Mouse (Mus musculus) embryonic facial prominence, embryonic 15.5 days (tissue): ENCODE results near the gene Ppard. TPM values are rescaled to one million over a fixed set of nuclear protein-coding genes. Genes with fewer than 3 reads are reported as not detected.
A peak's percentile ranks its signal among the peaks of the same experiment; 100 is the strongest.

ENCODE experiments used
- ATAC-seq: fragments of 200-750 bp; cut with Nextera tagmentation; 2 replicates; pipeline ENCODE4 v1.8.0; 2017; ENCODE audit warnings: low read depth, moderate TSS enrichment; ENCODE audit not compliant: insufficient number of reproducible peaks, low FRiP score, low TSS enrichment
- H3K27ac ChIP-seq: fragments of 300-500 bp; sonication (generic); replicated peaks from 2 replicates; pipeline ENCODE4 v1.5.1; 2015; ENCODE audit warnings: mild to moderate bottlenecking, inconsistent platforms
- H3K27me3 ChIP-seq: fragments of 300-500 bp; sonication (generic); 2 replicates; pipeline ENCODE4 v1.6.1; 2015; ENCODE audit warnings: inconsistent platforms
- H3K36me3 ChIP-seq: fragments of 300-500 bp; sonication (generic); 2 replicates; pipeline ENCODE4 v1.6.1; 2015; ENCODE audit warnings: mild to moderate bottlenecking, inconsistent platforms
- H3K4me1 ChIP-seq: fragments of 300-500 bp; sonication (generic); 2 replicates; pipeline ENCODE4 v1.6.1; 2015; ENCODE audit warnings: inconsistent platforms
- H3K4me2 ChIP-seq: fragments of 300-500 bp; sonication (generic); replicated peaks from 2 replicates; pipeline ENCODE4 v1.6.1; 2015; ENCODE audit warnings: mild to moderate bottlenecking, inconsistent platforms
- H3K4me3 ChIP-seq: fragments of 300-500 bp; sonication (generic); replicated peaks from 2 replicates; pipeline ENCODE4 v1.5.1; 2015; ENCODE audit warnings: mild to moderate bottlenecking, inconsistent platforms
- H3K9ac ChIP-seq: fragments of 300-500 bp; sonication (generic); 2 replicates; pipeline ENCODE4 v1.6.1; 2015; ENCODE audit warnings: inconsistent platforms
- H3K9me3 ChIP-seq: fragments of 300-500 bp; sonication (generic); replicated peaks from 2 replicates; pipeline ENCODE4 v1.6.1; 2016; ENCODE audit warnings: inconsistent platforms
- WGBS: fragments of 180-500 bp; shearing (Covaris S2); methylation state at CpG from one replicate; pipeline ENCODE4 v1.1.7; 2015; 5-methylcytosine and 5-hydroxymethylcytosine counted together
- polyA plus RNA-seq: library from polyadenylated mRNA; unstranded; fragments of >200 nt; fragmentation: Nextera tagmentation; extraction: Ambion mirVana; gene quantifications from 2 replicates; pipeline ENCODE4 v1.2.1, GENCODE M21; 2015

The Ppard gene
- polyA plus RNA-seq, 1 experiment from 2014 or later, result 3.2 TPM

DNA sequence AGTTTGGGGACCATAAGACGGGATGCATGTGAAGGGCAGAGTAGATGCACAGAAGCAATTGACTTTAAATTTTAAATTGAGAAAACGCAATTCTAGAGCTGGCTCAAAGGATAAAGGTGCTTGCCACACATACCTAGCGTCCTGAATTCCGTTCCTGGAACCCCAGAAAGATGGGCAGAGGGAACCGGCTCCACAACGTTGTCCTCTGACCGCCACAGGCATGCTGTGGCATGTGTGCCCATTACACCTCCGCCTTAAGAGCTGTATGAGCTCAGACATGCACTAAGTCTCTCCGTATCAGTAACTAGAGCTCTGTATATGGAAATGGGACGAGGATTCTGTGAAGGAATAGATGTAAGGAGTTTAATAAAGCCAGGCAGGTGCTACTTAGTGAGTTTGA, 7.9 kb upstream of the Ppard start:
- Histone ChIP-seq H3K27me3 (no peaks in the 10 kb centered on the region), H3K4me2 (no peak overlapping the region; the same call in 1 of the 2 replicates), H3K4me3 (no peak overlapping the region), H3K27ac (peak overlapping the region; percentile 91), H3K9me3 (no peaks in the 10 kb centered on the region), H3K36me3 (peaks cover 7% of the 10 kb centered on the region; the same call in 1 of the 2 replicates), H3K9ac (no peak overlapping the region), H3K4me1 (peaks cover 34% of the 10 kb centered on the region)
- no peak for ATAC-seq
- 72% methylated on average over 10 of the region's 10 CpGs for WGBS

DNA sequence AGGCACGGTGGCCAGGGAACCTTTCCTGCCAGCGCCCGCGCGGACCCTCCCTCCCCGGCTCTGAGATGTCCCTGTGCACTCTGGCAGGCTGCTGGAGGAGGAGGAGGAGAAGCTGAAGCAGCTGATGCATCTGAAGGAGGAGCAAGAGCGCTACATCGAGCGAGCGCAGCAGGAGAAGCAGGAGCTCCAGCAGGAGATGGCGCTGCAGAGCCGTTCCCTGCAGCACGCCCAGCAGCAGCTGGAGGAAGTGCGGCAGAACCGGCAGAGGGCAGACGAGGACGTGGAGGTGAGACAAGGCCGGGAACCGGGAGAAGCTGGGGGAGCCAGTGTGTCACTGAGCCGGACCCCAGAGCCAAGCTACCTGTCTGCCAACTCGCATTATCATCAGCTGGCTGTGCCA, 6.5 kb upstream of the Ppard start:
- ATAC-seq, result peak; percentile 51; the same call in 1 of the 2 replicates
- Histone ChIP-seq H3K36me3 (peaks cover 7% of the 10 kb centered on the region; the same call in 1 of the 2 replicates), H3K9ac (peak overlapping the region; percentile 31; the same call in 1 of the 2 replicates), H3K27ac (peak overlapping the region; percentile 44; the same call in 1 of the 2 replicates), H3K9me3 (no peaks in the 10 kb centered on the region), H3K27me3 (no peaks in the 10 kb centered on the region), H3K4me1 (peaks cover 37% of the 10 kb centered on the region), H3K4me3 (peak overlapping the region; percentile 27), H3K4me2 (peak overlapping the region; percentile 51)
- 2% methylated on average over 21 of the region's 21 CpGs for WGBS

DNA sequence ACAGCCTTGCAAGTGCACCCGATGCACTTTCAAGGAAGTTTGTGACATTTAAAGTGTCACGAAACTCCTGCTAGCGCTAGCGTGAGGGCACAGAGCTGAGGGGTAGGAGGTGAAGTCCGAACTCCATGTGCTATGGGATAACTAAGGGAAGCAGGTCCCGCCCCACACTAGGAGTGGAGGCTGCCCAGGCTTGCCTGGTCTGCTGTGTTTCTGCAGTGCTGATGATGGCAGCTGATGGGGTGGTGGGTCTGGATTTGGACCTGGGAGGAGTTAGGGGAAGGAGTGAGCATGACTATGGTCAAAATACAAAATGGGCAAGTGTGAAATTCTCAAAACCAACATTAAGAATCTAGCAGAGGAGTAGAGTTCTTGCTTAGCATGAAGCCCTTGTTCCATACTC, 2.0 kb upstream of the Ppard start:
- H3K27me3 ChIP-seq, result no peaks in the 10 kb centered on the region
- WGBS, result 69% methylated on average over 6 of the region's 6 CpGs
- H3K4me3 ChIP-seq, result no peak overlapping the region
- peaks cover 29% of the 10 kb centered on the region for H3K4me1 ChIP-seq
- H3K9ac ChIP-seq, result no peak overlapping the region
- H3K27ac ChIP-seq, result peak overlapping the region; percentile 51; the same call in 1 of the 2 replicates
- H3K4me2 ChIP-seq, result no peak overlapping the region
- H3K36me3 ChIP-seq, result peaks cover 7% of the 10 kb centered on the region; the same call in 1 of the 2 replicates
- no peak for ATAC-seq
- H3K9me3 ChIP-seq, result no peaks in the 10 kb centered on the region

DNA sequence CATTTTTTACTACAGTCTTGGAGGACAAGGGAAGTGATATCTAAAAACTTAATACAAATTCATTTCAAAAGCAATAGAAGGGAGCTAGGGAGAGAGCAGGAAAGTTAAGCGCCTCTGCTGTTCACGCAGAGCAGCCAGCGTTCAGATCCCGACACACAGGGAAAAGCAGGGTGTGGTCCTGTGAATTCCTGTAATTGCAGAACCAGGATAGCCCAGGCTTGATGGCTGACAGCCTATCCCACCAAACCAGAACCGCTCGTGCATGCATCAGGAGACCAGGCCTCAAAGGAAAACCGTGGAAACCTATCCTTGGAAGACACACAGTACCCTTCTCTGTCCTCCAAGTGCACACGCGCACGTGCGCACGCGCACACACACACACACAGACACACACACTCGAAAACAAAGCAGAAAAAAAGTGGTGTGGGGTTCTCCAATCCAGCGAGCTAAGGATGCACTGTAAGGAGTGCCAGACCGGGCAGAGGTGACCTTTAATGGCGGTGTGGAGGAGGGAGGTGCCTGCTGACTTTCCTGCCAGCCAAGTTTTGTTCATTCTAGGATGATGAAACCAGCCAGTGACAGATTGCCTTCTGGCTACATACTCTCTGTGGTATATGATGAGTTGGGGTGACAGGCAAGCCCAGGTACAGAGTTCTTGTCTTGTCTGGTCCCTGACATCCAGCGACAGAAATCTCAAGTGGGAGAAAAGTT, 1.3 kb upstream of the Ppard start:
- Histone ChIP-seq H3K4me2 (no peak overlapping the region), H3K9ac (no peak overlapping the region), H3K36me3 (peaks cover 7% of the 10 kb centered on the region; the same call in 1 of the 2 replicates), H3K9me3 (no peaks in the 10 kb centered on the region), H3K4me1 (peaks cover 27% of the 10 kb centered on the region), H3K4me3 (no peak overlapping the region), H3K27me3 (no peaks in the 10 kb centered on the region), H3K27ac (peak overlapping the region; percentile 51)
- WGBS, result 70% methylated on average over 18 of the region's 18 CpGs
- ATAC-seq, result no peak

DNA sequence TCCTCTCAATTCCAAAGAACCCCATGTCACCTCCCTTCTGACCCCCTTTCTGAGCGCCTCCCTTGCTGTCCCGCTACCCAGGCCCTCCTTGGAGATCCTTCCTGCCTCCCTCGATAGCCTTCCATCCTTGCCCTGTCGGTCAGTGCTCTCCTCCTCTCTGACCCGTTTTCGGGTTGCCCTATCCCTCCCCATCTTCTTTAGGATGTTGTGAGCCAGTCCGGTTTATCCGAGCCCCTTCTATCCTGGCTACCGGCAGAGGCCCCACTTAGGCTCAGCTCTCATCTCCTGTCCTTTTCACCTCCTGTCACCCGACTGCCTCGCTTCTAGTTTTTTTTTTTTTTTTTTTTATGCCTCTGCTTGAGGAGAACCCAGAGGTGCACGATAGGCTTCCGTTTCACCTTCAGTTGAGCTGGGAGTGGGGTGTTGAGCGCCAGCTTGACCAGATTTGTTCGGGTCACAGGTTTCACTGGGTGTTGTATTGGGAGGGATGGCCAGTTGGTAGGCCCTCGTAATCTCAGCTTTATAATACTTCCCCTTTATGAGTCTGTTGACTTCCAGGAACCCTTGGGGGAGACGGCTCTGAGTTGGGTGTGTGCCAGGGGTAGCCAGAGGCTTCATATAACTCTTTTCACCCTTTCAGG, 711 bp downstream of the Ppard start:
- H3K27ac ChIP-seq, result peak overlapping the region; percentile 90
- H3K9ac ChIP-seq, result peak overlapping the region; percentile 92
- H3K27me3 ChIP-seq, result no peaks in the 10 kb centered on the region
- 0 out of 2 replicates have a peak, but pooled peaks have one; percentile 2 for ATAC-seq
- 5% methylated on average over 17 of the region's 17 CpGs for WGBS
- peaks cover 10% of the 10 kb centered on the region; the same call in 1 of the 2 replicates for H3K36me3 ChIP-seq
- H3K4me3 ChIP-seq, result peak overlapping the region; percentile 84
- H3K9me3 ChIP-seq, result no peaks in the 10 kb centered on the region
- H3K4me2 ChIP-seq, result peak overlapping the region; percentile 65
- H3K4me1 ChIP-seq, result peaks cover 41% of the 10 kb centered on the region

DNA sequence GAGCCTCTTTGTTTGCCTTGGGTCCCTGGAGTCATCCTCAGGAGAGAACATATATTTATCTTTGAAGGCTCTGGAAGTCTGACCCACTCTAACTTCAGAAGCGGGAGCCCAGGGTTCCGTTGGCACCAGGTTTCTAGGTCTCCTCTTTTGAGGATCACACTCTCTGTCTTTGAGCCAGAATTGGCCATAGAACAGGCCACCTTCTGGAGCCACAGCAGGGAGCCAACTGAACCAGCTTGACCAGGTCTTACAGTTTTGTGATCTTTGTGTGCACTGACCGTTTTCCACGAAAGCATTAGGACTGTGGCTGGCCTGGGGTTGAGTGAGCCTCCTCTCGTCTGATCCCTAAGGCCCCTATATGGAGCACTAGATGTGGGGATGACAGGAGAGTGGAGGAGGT, 2.1 kb downstream of the Ppard start:
- Histone ChIP-seq H3K36me3 (peaks cover 17% of the 10 kb centered on the region), H3K4me1 (peaks cover 41% of the 10 kb centered on the region), H3K27ac (no peak overlapping the region), H3K9ac (no peak overlapping the region), H3K27me3 (no peaks in the 10 kb centered on the region), H3K9me3 (no peaks in the 10 kb centered on the region), H3K4me2 (peak overlapping the region; percentile 27; the same call in 1 of the 2 replicates), H3K4me3 (0 out of 2 replicates have a peak overlapping the region, but pooled peaks have one; percentile 10)
- 82% methylated on average over 5 of the region's 5 CpGs for WGBS
- ATAC-seq, result no peak

DNA sequence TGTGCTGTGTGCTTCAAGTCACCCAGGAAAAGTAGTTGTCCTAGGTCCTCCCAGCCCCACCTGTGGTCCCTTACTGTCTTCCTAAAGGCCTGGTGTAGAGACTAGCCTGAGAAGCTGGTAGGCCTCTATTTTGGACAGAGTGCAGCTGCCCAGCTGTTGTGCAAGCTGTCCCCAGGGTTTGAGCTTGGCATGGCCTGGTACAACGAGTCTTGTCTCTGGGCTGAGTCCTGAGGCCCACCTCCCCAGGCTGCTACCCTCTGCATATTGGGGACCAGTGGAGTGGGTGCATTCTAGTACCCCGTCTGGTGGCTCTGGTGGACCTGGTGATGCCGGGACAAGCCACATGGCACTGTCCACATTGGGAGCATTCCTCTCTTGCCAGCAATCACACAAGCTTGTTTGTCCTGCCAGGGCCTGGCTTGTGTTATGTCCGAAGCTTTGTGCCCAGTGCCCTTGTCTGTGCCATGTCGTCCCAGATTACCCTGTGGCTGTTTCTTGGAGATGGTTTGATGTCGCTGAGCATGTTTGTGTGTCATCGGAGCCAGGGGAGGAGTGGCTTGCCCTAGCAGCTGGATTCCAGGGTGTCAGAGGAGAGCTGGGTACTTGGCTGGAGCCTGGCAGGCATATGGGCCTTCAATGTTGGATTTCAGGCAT, 3.6 kb downstream of the Ppard start:
- Histone ChIP-seq H3K9me3 (no peaks in the 10 kb centered on the region), H3K36me3 (peaks cover 30% of the 10 kb centered on the region), H3K9ac (peak overlapping the region; percentile 9; the same call in 1 of the 2 replicates), H3K4me1 (peaks cover 38% of the 10 kb centered on the region), H3K27me3 (no peaks in the 10 kb centered on the region), H3K27ac (peak overlapping the region; percentile 31; the same call in 1 of the 2 replicates), H3K4me3 (no peak overlapping the region), H3K4me2 (no peak overlapping the region)
- no peak for ATAC-seq
- WGBS, result 58% methylated on average over 7 of the region's 7 CpGs

DNA sequence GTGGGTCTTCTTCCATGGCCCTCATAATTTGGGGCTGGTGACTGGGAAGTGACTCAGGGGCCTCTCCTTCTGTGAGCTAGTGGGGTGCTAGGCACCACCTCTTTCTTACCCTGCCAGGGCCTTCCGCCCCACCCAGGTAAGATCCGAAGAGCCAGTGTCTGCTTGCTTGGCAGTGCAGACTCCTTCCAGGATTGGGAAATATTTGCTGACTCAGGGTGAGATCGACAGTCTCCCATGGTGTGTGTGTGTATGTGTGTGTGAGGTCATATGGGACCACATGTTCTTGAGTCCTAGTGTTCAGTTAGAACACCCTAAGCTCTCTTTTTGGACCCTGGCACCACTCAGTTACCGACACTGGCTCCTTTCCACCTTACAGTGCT, 4.1 kb downstream of the Ppard start:
- Histone ChIP-seq H3K9me3 (no peaks in the 10 kb centered on the region), H3K9ac (no peak overlapping the region), H3K36me3 (peaks cover 35% of the 10 kb centered on the region), H3K27me3 (no peaks in the 10 kb centered on the region), H3K4me1 (peaks cover 38% of the 10 kb centered on the region), H3K27ac (peak overlapping the region; percentile 31; the same call in 1 of the 2 replicates), H3K4me2 (no peak overlapping the region), H3K4me3 (no peak overlapping the region)
- WGBS, result 62% methylated on average over 4 of the region's 4 CpGs
- no peak for ATAC-seq

GRCm38 (mm10) chr17:28237362-28237761, 4.9 kb downstream of the Ppard start:
- 61% methylated on average over 5 of the region's 5 CpGs for WGBS
- peaks cover 44% of the 10 kb centered on the region for H3K4me1 ChIP-seq
- no peaks in the 10 kb centered on the region for H3K9me3 ChIP-seq
- ATAC-seq, result no peak
- H3K27ac ChIP-seq, result 0 out of 2 replicates have a peak overlapping the region, but pooled peaks have one; percentile 31
- no peak overlapping the region for H3K4me3 ChIP-seq
- H3K4me2 ChIP-seq, result no peak overlapping the region
- H3K36me3 ChIP-seq, result peaks cover 42% of the 10 kb centered on the region
- no peaks in the 10 kb centered on the region for H3K27me3 ChIP-seq
- H3K9ac ChIP-seq, result no peak overlapping the region

DNA sequence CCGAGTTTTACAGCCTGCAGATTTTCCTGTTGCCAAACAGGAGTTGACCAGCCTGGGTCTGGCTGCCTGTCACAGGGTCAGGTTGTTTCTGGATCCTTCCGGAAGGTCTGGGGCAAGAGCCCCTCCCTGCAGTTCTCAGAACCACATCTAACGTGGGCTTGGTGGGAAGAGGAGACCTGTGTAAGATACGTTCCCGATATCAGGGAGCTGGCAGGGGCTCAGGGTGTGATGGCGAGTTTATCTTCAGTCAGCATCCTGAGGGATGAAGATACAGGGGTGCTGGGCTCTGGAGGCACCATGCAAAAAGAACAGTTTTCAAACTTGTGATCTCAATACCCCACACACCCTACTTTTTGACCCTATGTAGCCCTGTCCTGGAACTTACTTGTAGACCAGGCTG, 5.4 kb downstream of the Ppard start:
- ATAC-seq, result no peak
- Histone ChIP-seq H3K36me3 (peaks cover 46% of the 10 kb centered on the region), H3K9ac (no peak overlapping the region), H3K27me3 (no peaks in the 10 kb centered on the region), H3K9me3 (no peaks in the 10 kb centered on the region), H3K27ac (no peak overlapping the region), H3K4me3 (no peak overlapping the region), H3K4me2 (no peak overlapping the region), H3K4me1 (peaks cover 45% of the 10 kb centered on the region)
- 79% methylated on average over 6 of the region's 6 CpGs for WGBS

DNA sequence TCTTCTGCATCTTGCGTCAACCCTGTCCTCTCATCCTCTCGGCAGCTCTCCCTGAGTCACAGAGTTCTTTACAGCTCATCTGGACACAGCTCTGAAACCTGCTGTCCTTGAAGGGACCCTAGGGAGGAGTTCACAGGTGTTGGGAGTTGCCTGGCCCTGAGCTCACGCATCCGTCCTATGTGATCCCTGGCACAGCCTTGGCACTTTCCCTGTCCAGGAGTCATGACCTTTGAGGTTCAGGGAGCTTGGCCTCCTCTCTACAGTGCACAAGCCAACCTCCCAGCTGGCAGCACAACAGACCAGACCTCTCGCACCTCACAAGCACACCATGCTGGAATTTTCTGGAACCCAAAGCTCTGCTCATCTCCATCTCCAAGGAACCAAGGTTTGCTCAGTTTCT, 8.3 kb downstream of the Ppard start:
- H3K4me1 ChIP-seq, result peaks cover 42% of the 10 kb centered on the region
- H3K4me2 ChIP-seq, result no peak overlapping the region
- H3K9ac ChIP-seq, result no peak overlapping the region
- H3K4me3 ChIP-seq, result no peak overlapping the region
- H3K27ac ChIP-seq, result no peak overlapping the region
- 89% methylated on average over 5 of the region's 5 CpGs for WGBS
- H3K36me3 ChIP-seq, result peaks cover 49% of the 10 kb centered on the region
- no peaks in the 10 kb centered on the region for H3K9me3 ChIP-seq
- no peaks in the 10 kb centered on the region for H3K27me3 ChIP-seq
- ATAC-seq, result no peak
